Mouse (Mus musculus): Measurements from ENCODE around the gene Erich3.

- TF ChIP-seq CTCF (IDR thresholded peaks at IDR 0.05; ENCODE audit: insufficient read depth, low read depth, low read length), result no peak
- no peak for TF ChIP-seq POLR2A (IDR thresholded peaks at IDR 0.05; ENCODE audit: insufficient read depth, low read depth, low read length)
Measured at GRCm38 (mm10) chr3:154771651-154772050, 108.0 kb downstream of the Erich3 start.
